Mouse (Mus musculus) thymus, postnatal 36 days (tissue): ENCODE data around the gene Ubxn6.

Experiments
- DNase-seq, 2 experiments: peaks; one replicate each; pipeline ENCODE4 v3.0.0; 2022; ENCODE audit warnings: mixed read lengths in 2 of 2

The Ubxn6 gene

DNA sequence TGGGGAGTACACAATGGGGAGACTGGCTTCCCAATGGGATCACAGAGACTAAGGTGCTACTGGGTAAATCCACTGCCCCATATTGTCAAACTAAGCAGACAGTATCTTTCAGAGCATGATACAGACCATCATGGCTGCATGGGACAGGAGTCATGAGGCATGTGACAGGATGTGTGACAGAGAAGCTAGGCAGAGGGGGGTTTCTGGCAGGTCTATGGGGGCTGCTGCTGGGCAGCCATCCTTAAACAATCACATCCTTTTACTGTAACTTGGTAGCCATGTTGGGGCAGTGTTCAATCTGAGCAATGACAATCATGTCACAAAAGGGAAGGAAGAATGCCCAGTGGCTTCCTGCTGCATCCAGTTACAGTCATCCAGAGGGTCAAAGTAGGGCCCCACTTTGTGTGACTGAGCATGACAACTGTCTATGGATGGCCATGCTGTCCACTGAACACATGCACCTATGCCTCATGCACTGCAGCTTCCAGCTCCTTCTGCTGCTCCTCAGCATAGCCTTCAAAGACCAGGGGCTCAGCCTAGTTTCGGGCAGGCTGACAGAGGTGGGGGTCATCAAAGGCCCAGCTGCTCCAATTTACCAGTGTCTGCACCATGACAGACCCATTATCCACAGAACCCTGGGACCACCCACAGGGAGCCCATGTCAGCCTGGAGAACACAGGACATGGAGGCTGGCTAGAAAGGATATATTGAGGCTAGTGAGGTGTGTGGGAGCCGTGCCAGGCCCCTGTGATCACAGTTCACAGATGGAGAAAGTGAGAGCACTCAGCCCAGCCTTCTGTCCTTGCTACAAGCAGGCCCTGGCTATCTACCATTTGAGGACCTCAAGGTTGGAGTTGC lies 52.5 kb downstream of the Ubxn6 start:
- DNase-seq = no peak

DNA sequence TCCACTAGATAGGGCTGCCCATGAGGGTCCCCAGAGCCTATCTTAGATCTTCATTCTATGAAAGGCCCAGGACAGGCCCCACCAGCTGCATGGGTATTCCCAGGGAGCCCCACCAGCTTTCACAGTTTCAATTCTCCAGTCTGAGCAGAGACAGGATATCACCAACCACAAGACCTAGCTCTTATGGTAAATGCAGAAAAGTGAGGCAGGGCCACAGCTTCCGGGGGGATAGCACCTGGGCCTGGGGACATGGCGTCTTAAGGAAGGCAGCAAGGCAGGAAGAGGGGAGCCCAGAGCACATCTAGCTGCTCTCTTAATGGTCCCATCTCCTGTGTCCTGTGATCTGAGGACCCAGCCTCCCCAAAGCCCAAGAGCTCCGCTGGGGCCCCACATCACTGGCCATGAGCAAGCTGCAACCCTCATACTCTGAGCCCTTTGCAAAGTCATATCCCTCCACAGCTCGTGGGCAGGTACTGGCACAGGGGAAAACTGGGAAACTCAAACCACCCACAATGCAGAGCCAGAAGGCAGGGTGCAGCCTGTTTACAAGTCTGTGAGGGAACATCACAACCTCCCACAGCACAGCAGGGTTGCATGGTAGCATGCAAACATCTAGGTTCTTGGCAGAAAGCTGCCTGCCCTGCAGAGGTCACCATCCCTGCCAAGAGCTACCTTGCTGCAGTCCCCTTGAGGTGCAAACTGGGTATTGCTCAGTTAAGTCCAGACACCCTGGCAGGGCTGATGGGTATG lies 53.5 kb downstream of the Ubxn6 start:
- peak; percentile 74 to 87 for DNase-seq

DNA sequence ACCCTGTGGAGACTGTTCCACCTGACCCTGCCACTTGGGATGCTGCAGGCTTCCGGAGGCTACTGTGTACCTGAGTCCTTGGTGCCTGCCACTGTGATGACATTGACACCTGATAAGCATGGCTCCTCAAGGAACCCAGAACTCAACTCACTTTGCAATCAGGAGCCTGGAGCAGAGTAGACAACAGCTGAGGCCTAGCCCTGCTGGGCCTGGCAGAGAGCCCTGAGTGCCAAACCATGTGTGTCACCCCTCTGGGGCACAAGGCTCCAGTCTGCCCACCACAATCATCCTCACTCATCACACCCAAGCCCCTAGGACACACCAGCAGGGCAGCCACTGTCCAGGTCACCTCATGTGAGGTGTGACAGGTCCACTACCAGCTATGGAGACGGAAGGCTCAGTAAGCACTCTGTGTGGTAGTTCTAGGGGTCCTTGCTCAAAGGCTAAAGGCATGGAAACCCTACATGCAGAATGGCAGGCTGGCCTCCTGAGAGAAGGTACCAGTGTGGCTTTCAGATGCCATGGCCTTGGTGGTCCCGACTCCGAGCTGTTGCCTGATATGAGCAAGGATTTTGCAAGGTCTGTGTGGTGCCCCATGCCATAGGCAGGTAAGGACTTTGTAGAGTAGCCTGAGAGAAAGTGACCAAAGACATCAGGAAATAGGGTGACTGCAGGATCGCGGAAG lies 54.3 kb downstream of the Ubxn6 start:
- DNase-seq = no peak

DNA sequence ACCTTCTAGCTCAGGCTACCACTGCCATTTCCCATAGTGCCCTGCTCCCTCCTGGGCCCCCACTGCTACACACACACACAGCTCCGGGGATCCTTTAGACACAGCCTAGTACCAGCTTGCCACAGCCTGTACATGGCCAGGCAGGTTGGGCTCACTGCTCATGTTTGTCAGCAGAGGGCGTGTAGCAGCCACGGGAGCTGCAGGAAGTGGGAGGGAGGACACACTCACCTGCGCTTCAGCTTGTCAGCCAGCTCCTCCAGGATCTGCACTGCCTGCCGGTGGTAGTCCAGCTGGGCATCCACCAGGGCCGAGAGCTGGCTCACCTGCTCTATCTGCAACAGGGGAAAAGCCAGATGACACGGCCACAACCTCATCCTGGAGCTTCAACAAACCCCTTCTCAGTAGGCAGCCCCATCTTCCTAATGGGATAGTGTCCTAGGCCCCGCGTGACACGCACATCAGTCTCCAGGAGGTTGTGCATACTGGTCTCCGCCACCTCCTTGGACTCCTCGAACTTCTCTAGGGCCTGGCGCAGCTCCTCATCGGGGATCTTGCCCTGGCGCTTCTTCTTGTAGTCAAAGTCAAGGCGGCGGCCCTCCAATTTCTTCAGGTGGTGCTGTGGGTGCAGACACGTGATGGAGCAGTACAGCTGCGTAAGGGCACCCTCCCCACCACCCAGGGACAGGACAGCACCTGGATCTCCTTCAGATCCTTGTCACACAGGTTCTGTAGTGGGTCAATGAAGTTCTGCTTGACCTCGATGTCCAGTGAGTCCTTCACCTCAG lies 56.3 kb downstream of the Ubxn6 start:
- DNase-seq = peak; percentile 79 to 83

DNA sequence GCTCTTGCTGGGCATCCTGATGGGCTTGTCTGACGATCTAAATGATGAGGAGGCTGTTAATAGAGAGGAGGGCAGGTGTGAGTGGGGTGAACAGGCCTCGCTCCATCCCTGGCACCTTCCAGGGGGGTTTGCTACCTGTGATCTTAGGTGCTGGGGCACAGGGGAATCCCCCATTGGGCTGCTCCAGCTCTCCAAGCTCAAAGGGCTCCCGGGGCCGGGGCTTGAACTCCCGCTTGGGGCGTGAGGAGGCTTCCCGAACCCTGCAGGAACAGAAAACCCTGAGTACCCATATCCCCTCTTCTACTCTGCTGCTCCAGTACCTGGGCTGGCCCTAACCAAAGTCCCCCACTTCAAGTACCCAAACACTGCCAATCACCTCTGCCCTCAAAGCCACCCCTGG lies 57.0 kb downstream of the Ubxn6 start:
- no peak for DNase-seq
